Mouse (Mus musculus): ENCODE data around the gene Gm21258. TPM values are rescaled to one million over a fixed set of nuclear protein-coding genes. Genes with fewer than 3 reads are reported as not detected.
"Not testable (repeated sequence)": the region's sequence is repeated elsewhere in the genome, so short reads cannot be mapped to it uniquely, and the experiment has no call there.

Gm21258 gene
- not detected in 2 replicates for polyA plus RNA-seq (2014; fragmentation: Nextera tagmentation; extraction: Ambion mirVana)

- not testable (repeated sequence) for H3K9me3 ChIP-seq (ENCODE audit: control insufficient read depth, low read length); H3K9ac ChIP-seq (ENCODE audit: low read length); H3K4me3 ChIP-seq (ENCODE audit: control insufficient read depth in 1 of 2, insufficient read depth in 1 of 2, low read depth in 1 of 2, low read length in 2 of 2); H3K4me2 ChIP-seq (ENCODE audit: low read length); H3K27me3 ChIP-seq (ENCODE audit: control insufficient read depth, insufficient read depth, low read length); ATAC-seq (ENCODE audit: insufficient number of reproducible peaks, insufficient read depth, low FRiP score, low read depth); H3K27ac ChIP-seq (replicated peaks in 1 of 2; ENCODE audit: control insufficient read depth in 1 of 2, insufficient read depth in 1 of 2, low read depth in 2 of 2, low read length in 2 of 2); H3K36me3 ChIP-seq (ENCODE audit: control insufficient read depth, insufficient read depth, low read length); H3K4me1 ChIP-seq (ENCODE audit: control insufficient read depth in 2 of 2, insufficient read depth in 2 of 2, low read length in 2 of 2)
- no CpG with 5 or more reads among the region's 6 CpGs for WGBS
These were observed at the start of gene Gm21258 for GRCm38 (mm10) chrY:52779740-52780139. Gene Gm21258, plus strand, starts transcription at chrY:52780040.
